Mouse (Mus musculus): ENCODE results near the gene Mfng.

GRCm38 (mm10) chr15:78808980-78809379, 35.7 kb upstream of the Mfng start:
- TF ChIP-seq POLR2A (IDR thresholded peaks at IDR 0.05; ENCODE audit: control insufficient read depth, extremely low read depth, insufficient read depth, low read length, poor library complexity): no peak
- no peak for TF ChIP-seq CTCF (IDR thresholded peaks at IDR 0.05; ENCODE audit: borderline replicate concordance, control insufficient read depth, extremely low read depth, insufficient read depth, low read length, poor library complexity)
